In the genomic region with DNA sequence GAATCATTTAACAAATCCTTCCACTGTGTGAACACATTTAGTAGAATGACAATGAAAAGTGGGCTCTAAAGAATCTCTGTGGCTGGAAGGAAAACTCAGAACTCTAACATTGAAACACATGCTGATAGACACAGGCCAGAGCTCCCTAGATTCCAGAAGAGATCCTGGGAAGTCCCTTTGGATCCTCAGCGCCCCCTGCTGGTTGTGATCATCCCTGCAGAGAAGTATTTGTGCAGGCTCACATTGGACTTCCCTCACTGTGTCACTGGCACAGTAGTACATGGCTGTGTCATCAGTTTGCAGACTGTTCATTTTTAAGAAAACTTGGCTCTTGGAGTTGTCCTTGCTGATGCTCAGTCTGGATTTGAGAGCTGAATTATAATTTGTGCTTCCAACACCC, we compare ENCODE assay signal across 7 mouse cellular contexts.
A peak's percentile ranks its signal among the peaks of the same experiment; 100 is the strongest.
DNase-seq lines count a peak whose midpoint lies in the region; ATAC-seq lines count a peak whose summit lies in the region.
"Not testable (repeated sequence)": the region's sequence is repeated elsewhere in the genome, so short reads cannot be mapped to it uniquely, and the experiment has no call there.

No protein-coding gene starts in this region.

- H3K4me2 ChIP-seq in forebrain, embryonic 11.5 days (ENCODE audit: low read depth, low read length, severe bottlenecking); limb, embryonic 11.5 days (ENCODE audit: low read depth, severe bottlenecking): not testable (repeated sequence)

- WGBS in forebrain, embryonic 11.5 days = 0% methylated on average over 1 of the region's 1 CpGs
- 0% methylated on average over 1 of the region's 1 CpGs for WGBS in limb, embryonic 11.5 days
- WGBS in midbrain, embryonic 10.5 days = 0% methylated on average over 1 of the region's 1 CpGs

- H3K27me3 ChIP-seq in forebrain, embryonic 11.5 days (ENCODE audit: control insufficient read depth, insufficient read depth, low read length); limb, embryonic 11.5 days (ENCODE audit: control insufficient read depth, insufficient read depth, low read length); midbrain, embryonic 10.5 days (ENCODE audit: low read depth, poor library complexity, severe bottlenecking): not testable (repeated sequence)

- not testable (repeated sequence) for H3K36me3 ChIP-seq in forebrain, embryonic 11.5 days (ENCODE audit: control insufficient read depth, insufficient read depth, low read length); limb, embryonic 11.5 days (ENCODE audit: control insufficient read depth, insufficient read depth, low read length); midbrain, embryonic 10.5 days

- H3K4me1 ChIP-seq in forebrain, embryonic 11.5 days (replicated peaks; ENCODE audit: control insufficient read depth, insufficient read depth, low read length); limb, embryonic 11.5 days (ENCODE audit: control insufficient read depth, insufficient read depth, low read length); midbrain, embryonic 10.5 days: not testable (repeated sequence)

- not testable (repeated sequence) for H3K4me3 ChIP-seq in forebrain, embryonic 11.5 days (ENCODE audit: low read depth, low read length); limb, embryonic 11.5 days (ENCODE audit: low read depth, low read length); midbrain, embryonic 10.5 days

- not testable (repeated sequence) for H3K9ac ChIP-seq in forebrain, embryonic 11.5 days (ENCODE audit: low read length); limb, embryonic 11.5 days (ENCODE audit: low read length)

- peak; percentile 68 for DNase-seq in NIH3T3 (ENCODE audit: low read depth)
- peak; percentile 5 for DNase-seq in brain, adult 2 months (ENCODE audit: low read depth, low spot score)
- peak; percentile 48 for DNase-seq in forebrain, embryonic 11.5 days (ENCODE audit: low spot score)
- peak; percentile 14 for DNase-seq in kidney, adult 18-20 months
- DNase-seq in limb, embryonic 11.5 days (ENCODE audit: low spot score) = peak; percentile 22
- DNase-seq in midbrain, embryonic 10.5 days (ENCODE audit: low spot score) = peak; percentile 11
- DNase-seq in testis, postnatal 10 days (ENCODE audit: low spot score) = peak; percentile 47

- not testable (repeated sequence) for ATAC-seq in forebrain, embryonic 11.5 days (replicated peaks; ENCODE audit: low FRiP score); limb, embryonic 11.5 days (ENCODE audit: insufficient number of reproducible peaks, low FRiP score, low TSS enrichment, low read depth)

- not testable (repeated sequence) for H3K9me3 ChIP-seq in forebrain, embryonic 11.5 days (ENCODE audit: control insufficient read depth, low read length); limb, embryonic 11.5 days (ENCODE audit: control insufficient read depth, low read length)
- peaks cover 19% of the 10 kb centered on the region; the same call in 1 of the 2 replicates for H3K9me3 ChIP-seq in midbrain, embryonic 10.5 days (replicated peaks)

- not testable (repeated sequence) for H3K27ac ChIP-seq in forebrain, embryonic 11.5 days (ENCODE audit: low read depth, low read length); limb, embryonic 11.5 days (replicated peaks; ENCODE audit: low read depth, low read length); midbrain, embryonic 10.5 days (replicated peaks)

Comparison
In these comparisons a context has a peak if more than half of its experiments do, and no peak if none do; other contexts are left out.
1. DNase-seq: peak in every context shown above with its lines; median percentile 68 in NIH3T3; 48 in forebrain, embryonic 11.5 days; 47 in testis, postnatal 10 days; 22 in limb, embryonic 11.5 days; 14 in kidney, adult 18-20 months; 11 in midbrain, embryonic 10.5 days; 5 in brain, adult 2 months.